Mouse (Mus musculus): ENCODE results near the gene Manbal. TPM values are rescaled to one million over a fixed set of nuclear protein-coding genes. Genes with fewer than 3 reads are reported as not detected.

The Manbal gene
- total RNA-seq, 2 experiments from 2014 or later: 34.8 to 35.7 TPM

GRCm38 (mm10) chr2:157437123-157437522 lies 69.7 kb downstream of the Manbal start:
- DNase-seq: no peak

- DNase-seq: no peak
Observed at GRCm38 (mm10) chr2:157441363-157441762, 74.0 kb downstream of the Manbal start.

Other genes starting within 250 kb of the Manbal start
- gene Samhd1, start 232.3 kb upstream of the Manbal start, total RNA-seq (2021): 10 to 100 TPM; 26.7 to 31.4 TPM
- 10 to 100 TPM; 11.1 to 13.5 TPM for gene Rbl1, start 163.1 kb upstream of the Manbal start, total RNA-seq (2021)
- 100 to 1,000 TPM; 189 to 199 TPM for gene Rpn2, start 88.6 kb upstream of the Manbal start, total RNA-seq (2021)
- gene Mroh8, start 88.0 kb upstream of the Manbal start, total RNA-seq (2021): under 1 TPM in 1 of 2 experiments, not detected in 1; 0.42 TPM
- gene Ghrh, start 20.1 kb upstream of the Manbal start, total RNA-seq (2021): not detected
- gene Src, start 50.9 kb downstream of the Manbal start, total RNA-seq (2021): 10 to 100 TPM; 18.9 to 21.8 TPM
- 100 to 1,000 TPM; 184 to 187 TPM for gene Nnat, start 192.5 kb downstream of the Manbal start, total RNA-seq (2021)
- 10 to 100 TPM; 79.7 to 99.3 TPM for gene Blcap, start 203.7 kb downstream of the Manbal start, total RNA-seq (2021)

All from adrenal gland, postnatal 10 days (tissue).